Mouse (Mus musculus) liver, embryonic 14.5 days (tissue): ENCODE data around the gene Nup188. TPM values are rescaled to one million over a fixed set of nuclear protein-coding genes. Genes with fewer than 3 reads are reported as not detected.

Source experiments
- ATAC-seq: fragments of 200-750 bp; cut with Nextera tagmentation; 2 replicates; pipeline ENCODE4 v1.8.0; 2017; ENCODE audit warnings: moderate number of reproducible peaks, mild to moderate bottlenecking, moderate library complexity; ENCODE audit not compliant: insufficient read depth
- DNase-seq, 3 experiments: peaks; one replicate each; pipeline ENCODE4 v3.0.0-alpha.2; 2012 to 2013; ENCODE audit warnings: low read depth in 3 of 3, low spot score in 3 of 3
- H3K27ac ChIP-seq: fragments of 300-500 bp; sonication (generic); 2 replicates; pipeline ENCODE4 v1.5.1; 2014; ENCODE audit warnings: moderate library complexity, mild to moderate bottlenecking, control low read depth, inconsistent platforms
- H3K27me3 ChIP-seq: fragments of 300-500 bp; sonication (generic); 2 replicates; pipeline ENCODE4 v1.6.1; 2014; ENCODE audit warnings: mild to moderate bottlenecking, low read length, moderate library complexity; ENCODE audit not compliant: control insufficient read depth, insufficient read depth
- H3K36me3 ChIP-seq: fragments of 300-500 bp; sonication (generic); replicated peaks from 2 replicates; pipeline ENCODE4 v1.6.1; 2014; ENCODE audit warnings: low read depth; ENCODE audit not compliant: control insufficient read depth, insufficient read depth
- H3K4me1 ChIP-seq, 2 experiments: fragments of 200-500 bp in 1 of 2; fragments of 300-500 bp in 1 of 2; sonication (generic) in 1 of 2; replicated peaks; 2 replicates each; pipeline ENCODE4 v1.6.1; 2012 to 2014; ENCODE audit warnings: antibody characterized with exemption in 1 of 2, inconsistent platforms in 1 of 2, low read length in 1 of 2; ENCODE audit not compliant: control insufficient read depth in 2 of 2, insufficient read depth in 2 of 2
- H3K4me2 ChIP-seq: fragments of 300-500 bp; sonication (generic); 2 replicates; pipeline ENCODE4 v1.6.1; 2014; ENCODE audit warnings: low read depth, mild to moderate bottlenecking, control low read depth, moderate library complexity
- H3K4me3 ChIP-seq, 2 experiments: fragments of 200-500 bp in 1 of 2; fragments of 300-500 bp in 1 of 2; sonication (generic) in 1 of 2; 2 replicates each; pipeline ENCODE4 v1.5.1; 2012 to 2014; ENCODE audit warnings: low read depth in 2 of 2, low read length in 2 of 2, mild to moderate bottlenecking in 2 of 2, control low read depth in 1 of 2, inconsistent platforms in 1 of 2, moderate library complexity in 1 of 2; ENCODE audit not compliant: insufficient read depth in 1 of 2
- H3K9ac ChIP-seq: fragments of 300-500 bp; sonication (generic); replicated peaks from 2 replicates; pipeline ENCODE4 v1.6.1; 2014; ENCODE audit warnings: mild to moderate bottlenecking, control low read depth, moderate library complexity
- H3K9me3 ChIP-seq: fragments of 300-500 bp; sonication (generic); 2 replicates; pipeline ENCODE4 v1.6.1; 2016; ENCODE audit warnings: low read length, mixed read lengths; ENCODE audit not compliant: control insufficient read depth
- CTCF ChIP-seq: IDR thresholded peaks from 2 replicates; pipeline ENCODE4 v1.5.1; 2016; ENCODE audit warnings: antibody characterized with exemption, low read depth, control low read depth
- EP300 ChIP-seq: IDR thresholded peaks from 2 replicates; pipeline ENCODE4 v1.6.1; 2016; ENCODE audit warnings: antibody characterized with exemption, low read depth
- WGBS: fragments of 180-500 bp; shearing (Covaris S2); extraction: QIAGEN DNeasy Blood & Tissue Kit; methylation state at CpG from one replicate; pipeline ENCODE4 v1.1.7; 2014; ENCODE audit not compliant: insufficient replicate concordance; 5-methylcytosine and 5-hydroxymethylcytosine counted together
- polyA plus RNA-seq, 2 experiments: library from polyadenylated mRNA; depleted of rRNA in 1 of 2; stranded (reverse) in 1 of 2; unstranded in 1 of 2; fragments of >200 nt; fragmentation: Nextera tagmentation in 1 of 2; extraction: Ambion mirVana in 1 of 2; gene quantifications; 2 replicates each; pipeline versions ENCODE4 v1.2.1 to v1.2.3; 2012 to 2014

Gene Nup188
- polyA plus RNA-seq, 2 experiments: 16.1 to 19.1 TPM

GRCm38 (mm10) chr2:30244595-30245178 lies 41.5 kb upstream of the Nup188 start:
- H3K4me2 ChIP-seq: no peak overlapping the region
- H3K4me1 ChIP-seq: peaks cover under 1 to 12% of the 10 kb centered on the region in 2 experiments
- H3K4me3 ChIP-seq: no peak overlapping the region
- H3K36me3 ChIP-seq: peaks cover 16% of the 10 kb centered on the region
- H3K9ac ChIP-seq: no peak overlapping the region
- no peak overlapping the region for H3K27ac ChIP-seq
- WGBS: 71% methylated on average over 7 of the region's 7 CpGs
- H3K9me3 ChIP-seq: no peaks in the 10 kb centered on the region
- no peak for ATAC-seq
- TF ChIP-seq EP300: no peak
- no peak for TF ChIP-seq CTCF
- DNase-seq: no peak
- no peaks in the 10 kb centered on the region for H3K27me3 ChIP-seq

- TF ChIP-seq CTCF (no peak), EP300 (no peak)
- Histone ChIP-seq H3K36me3 (peaks cover 6% of the 10 kb centered on the region), H3K9ac (no peak overlapping the region), H3K4me2 (no peak overlapping the region), H3K9me3 (no peaks in the 10 kb centered on the region), H3K27ac (no peak overlapping the region), H3K27me3 (no peaks in the 10 kb centered on the region), H3K4me1 (peaks cover 6 to 10% of the 10 kb centered on the region in 2 experiments; a peak in 3 of 4 replicates), H3K4me3 (no peak overlapping the region)
- WGBS: 77% methylated on average over 5 of the region's 5 CpGs
- ATAC-seq: no peak
- no peak for DNase-seq
These were observed 39.2 kb upstream of the Nup188 start for GRCm38 (mm10) chr2:30247036-30247435.

- H3K9ac ChIP-seq: no peak overlapping the region
- ATAC-seq (no peak), DNase-seq (no peak)
- H3K27ac ChIP-seq: no peak overlapping the region
- H3K9me3 ChIP-seq: no peaks in the 10 kb centered on the region
- H3K27me3 ChIP-seq: no peaks in the 10 kb centered on the region
- peaks cover 6 to 10% of the 10 kb centered on the region in 2 experiments; a peak in 3 of 4 replicates for H3K4me1 ChIP-seq
- 74% methylated on average over 4 of the region's 4 CpGs for WGBS
- no peak overlapping the region for H3K4me2 ChIP-seq
- H3K4me3 ChIP-seq: no peak overlapping the region
- TF ChIP-seq CTCF (no peak), EP300 (no peak)
- peaks cover 6% of the 10 kb centered on the region for H3K36me3 ChIP-seq
These were observed 38.5 kb upstream of the Nup188 start for GRCm38 (mm10) chr2:30247681-30248080.

- no peak for TF ChIP-seq CTCF
- no peak for TF ChIP-seq EP300
- H3K9me3 ChIP-seq: no peaks in the 10 kb centered on the region
- H3K9ac ChIP-seq: no peak overlapping the region
- H3K27me3 ChIP-seq: no peaks in the 10 kb centered on the region
- DNase-seq (no peak), ATAC-seq (no peak)
- no peaks in the 10 kb centered on the region; the same call in none of the 2 replicates for H3K36me3 ChIP-seq
- WGBS: 89% methylated on average over 3 of the region's 3 CpGs
- no peak overlapping the region for H3K27ac ChIP-seq
- no peak overlapping the region for H3K4me2 ChIP-seq
- H3K4me3 ChIP-seq: no peak overlapping the region
- peaks cover 6 to 10% of the 10 kb centered on the region in 2 experiments; a peak in 3 of 4 replicates for H3K4me1 ChIP-seq
These were observed 37.0 kb upstream of the Nup188 start for GRCm38 (mm10) chr2:30249182-30249581.

GRCm38 (mm10) chr2:30250166-30251128 lies 35.8 kb upstream of the Nup188 start:
- Histone ChIP-seq H3K4me1 (peaks cover 6 to 10% of the 10 kb centered on the region in 2 experiments; a peak in 3 of 4 replicates), H3K4me2 (no peak overlapping the region), H3K27ac (no peak overlapping the region), H3K4me3 (no peak overlapping the region), H3K36me3 (peaks cover 4% of the 10 kb centered on the region), H3K9me3 (no peaks in the 10 kb centered on the region), H3K9ac (no peak overlapping the region), H3K27me3 (no peaks in the 10 kb centered on the region)
- TF ChIP-seq EP300: no peak
- TF ChIP-seq CTCF: no peak
- no peak for ATAC-seq
- no peak for DNase-seq
- WGBS: 79% methylated on average over 10 of the region's 10 CpGs
